Mouse (Mus musculus) kidney, postnatal 0 days (tissue): ENCODE data around the gene Utrn. TPM values are rescaled to one million over a fixed set of nuclear protein-coding genes. Genes with fewer than 3 reads are reported as not detected.

Experiments used
- ATAC-seq: fragments of 200-750 bp; cut with Nextera tagmentation; replicated peaks from 2 replicates; pipeline ENCODE4 v1.8.0; 2017; ENCODE audit warnings: low read depth, moderate number of reproducible peaks, moderate TSS enrichment, moderate library complexity; ENCODE audit not compliant: low FRiP score
- DNase-seq: peaks from one replicate; pipeline ENCODE4 v3.0.0-alpha.2; 2016; ENCODE audit warnings: low spot score
- H3K27ac ChIP-seq: fragments of 300-500 bp; sonication (generic); 2 replicates; pipeline ENCODE4 v1.5.1; 2014; ENCODE audit warnings: mild to moderate bottlenecking
- H3K27me3 ChIP-seq: fragments of 300-500 bp; sonication (generic); 2 replicates; pipeline ENCODE4 v1.6.1; 2014; ENCODE audit warnings: low read length, mixed read lengths; ENCODE audit not compliant: insufficient read depth
- H3K36me3 ChIP-seq: fragments of 300-500 bp; sonication (generic); 2 replicates; pipeline ENCODE4 v1.6.1; 2014; ENCODE audit warnings: low read length, mixed read lengths; ENCODE audit not compliant: insufficient read depth
- H3K4me1 ChIP-seq: fragments of 300-500 bp; sonication (generic); replicated peaks from 2 replicates; pipeline ENCODE4 v1.6.1; 2014; ENCODE audit warnings: antibody characterized with exemption, low read length, mixed read lengths; ENCODE audit not compliant: insufficient read depth
- H3K4me2 ChIP-seq: fragments of 300-500 bp; sonication (generic); 2 replicates; pipeline ENCODE4 v1.6.1; 2014; ENCODE audit warnings: mild to moderate bottlenecking, low read length, moderate library complexity, mixed read lengths
- H3K4me3 ChIP-seq: fragments of 300-500 bp; sonication (generic); replicated peaks from 2 replicates; pipeline ENCODE4 v1.5.1; 2014; ENCODE audit warnings: low read depth, low read length
- H3K9ac ChIP-seq: fragments of 300-500 bp; sonication (generic); 2 replicates; pipeline ENCODE4 v1.6.1; 2014; ENCODE audit warnings: low read depth, low read length
- H3K9me3 ChIP-seq: fragments of 300-500 bp; sonication (generic); replicated peaks from 2 replicates; pipeline ENCODE4 v1.6.1; 2016; ENCODE audit warnings: low read length, inconsistent platforms, mixed read lengths
- CTCF ChIP-seq: IDR thresholded peaks from 2 replicates; pipeline ENCODE4 v1.5.1; 2016; ENCODE audit warnings: antibody characterized with exemption, low read depth, mild to moderate bottlenecking, moderate library complexity
- WGBS: fragments of 180-500 bp; shearing (Covaris S2); extraction: QIAGEN DNeasy Blood & Tissue Kit; methylation state at CpG from one replicate; pipeline ENCODE4 v1.1.7; 2014; 5-methylcytosine and 5-hydroxymethylcytosine counted together
- polyA plus RNA-seq: library from polyadenylated mRNA; unstranded; fragments of >200 nt; fragmentation: Nextera tagmentation; extraction: Ambion mirVana; gene quantifications from 2 replicates; pipeline ENCODE4 v1.2.1, GENCODE M21; 2015

The Utrn gene
- polyA plus RNA-seq, 1 experiment from 2014 or later: 59.0 TPM

DNA sequence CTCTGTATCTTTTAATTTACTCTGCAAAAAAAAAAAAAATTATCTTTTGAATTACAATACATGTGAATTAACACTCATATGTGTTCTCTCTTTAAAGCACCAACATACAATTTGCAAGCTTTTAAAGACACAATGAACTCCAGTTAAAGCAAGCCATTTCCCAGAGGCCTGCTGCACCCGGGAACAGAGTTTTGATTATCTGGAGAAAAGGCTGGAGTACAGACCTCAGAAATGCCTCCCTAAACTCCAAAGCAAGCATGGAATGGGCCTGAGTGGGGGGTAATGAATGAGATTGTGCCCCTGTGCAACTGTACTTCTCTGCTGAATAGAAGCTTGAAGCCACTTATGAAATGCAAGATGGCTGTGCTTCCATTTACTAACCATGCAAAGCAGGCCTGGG is 281.8 kb downstream of the Utrn start:
- Histone ChIP-seq H3K4me1 (no peaks in the 10 kb centered on the region), H3K36me3 (no peaks in the 10 kb centered on the region), H3K4me2 (no peak overlapping the region), H3K9ac (no peak overlapping the region), H3K9me3 (no peaks in the 10 kb centered on the region), H3K27me3 (no peaks in the 10 kb centered on the region), H3K27ac (no peak overlapping the region), H3K4me3 (no peak overlapping the region)
- DNase-seq: no peak
- WGBS: 100% methylated on average over 1 of the region's 1 CpGs
- no peak for ATAC-seq
- TF ChIP-seq CTCF: no peak

DNA sequence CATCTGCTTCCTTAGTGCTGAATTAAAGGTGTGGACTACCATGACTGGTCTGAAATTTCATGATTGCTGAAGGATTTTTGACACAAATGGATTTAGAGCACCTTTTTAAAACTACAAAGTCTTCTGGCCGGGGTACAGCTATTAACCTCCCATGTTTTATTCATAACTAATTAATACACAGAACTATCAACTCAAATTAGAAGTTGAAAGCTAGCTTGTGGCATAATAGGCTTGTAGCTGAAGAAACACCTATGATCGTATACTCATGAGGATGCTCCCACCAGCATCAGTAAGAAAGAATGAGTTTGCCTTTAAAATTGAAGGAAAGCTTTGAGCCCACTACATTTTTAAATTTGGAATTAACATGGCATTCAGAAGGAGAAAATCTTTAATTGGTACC is 282.3 kb downstream of the Utrn start:
- no peaks in the 10 kb centered on the region for H3K4me1 ChIP-seq
- WGBS: 95% methylated on average over 2 of the region's 2 CpGs
- no peak for DNase-seq
- TF ChIP-seq CTCF: no peak
- ATAC-seq: no peak
- H3K27ac ChIP-seq: no peak overlapping the region
- H3K9me3 ChIP-seq: no peaks in the 10 kb centered on the region
- H3K4me3 ChIP-seq: no peak overlapping the region
- H3K4me2 ChIP-seq: no peak overlapping the region
- no peaks in the 10 kb centered on the region for H3K27me3 ChIP-seq
- H3K36me3 ChIP-seq: no peaks in the 10 kb centered on the region
- H3K9ac ChIP-seq: no peak overlapping the region

DNA sequence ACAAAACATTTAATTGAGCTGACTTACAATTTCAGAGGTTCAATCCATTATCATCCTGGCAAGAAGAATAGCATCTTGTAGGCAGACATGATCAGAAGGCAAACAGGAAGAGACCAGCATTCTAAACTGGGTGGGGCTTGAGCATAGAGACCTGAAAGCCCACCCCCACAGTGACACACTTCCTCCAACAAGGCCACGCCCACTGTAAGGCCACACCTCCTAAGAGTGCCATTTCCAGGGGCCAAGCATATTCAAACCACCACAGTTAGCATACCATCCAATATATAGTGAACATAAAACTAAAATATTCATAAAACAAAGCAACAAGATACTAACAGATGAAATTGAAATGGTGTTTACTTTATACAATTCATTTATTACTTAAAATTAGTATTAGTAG is 283.0 kb downstream of the Utrn start:
- 79% methylated on average over 1 of the region's 1 CpGs for WGBS
- Histone ChIP-seq H3K36me3 (no peaks in the 10 kb centered on the region), H3K27me3 (no peaks in the 10 kb centered on the region), H3K4me1 (no peaks in the 10 kb centered on the region), H3K4me2 (no peak overlapping the region), H3K4me3 (no peak overlapping the region), H3K27ac (no peak overlapping the region), H3K9ac (no peak overlapping the region), H3K9me3 (no peaks in the 10 kb centered on the region)
- DNase-seq (no peak), ATAC-seq (no peak)
- no peak for TF ChIP-seq CTCF

DNA sequence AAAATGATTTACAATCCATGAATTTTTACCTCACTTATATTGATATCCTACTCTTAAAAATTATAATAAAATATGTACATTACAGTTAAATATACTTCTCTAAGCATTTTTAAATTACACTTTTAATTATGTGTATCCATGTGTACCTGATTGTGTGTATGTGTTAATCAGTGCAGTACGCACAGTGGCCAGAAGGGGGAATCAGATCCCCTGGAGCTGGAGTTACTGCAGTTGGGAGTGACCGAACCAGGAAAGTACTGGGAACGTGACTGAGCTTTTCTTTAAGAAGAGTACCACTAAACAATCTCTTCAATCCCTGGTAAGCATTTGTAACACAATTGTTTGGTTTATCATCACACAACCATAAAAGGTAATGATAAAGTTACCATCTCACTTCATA is 285.7 kb downstream of the Utrn start:
- no peak overlapping the region for H3K27ac ChIP-seq
- no peak overlapping the region for H3K4me2 ChIP-seq
- WGBS: 98% methylated on average over 3 of the region's 3 CpGs
- ATAC-seq: no peak
- H3K4me3 ChIP-seq: no peak overlapping the region
- no peaks in the 10 kb centered on the region for H3K27me3 ChIP-seq
- peak; percentile 15; the same call in 1 of the 2 replicates for TF ChIP-seq CTCF
- H3K36me3 ChIP-seq: no peaks in the 10 kb centered on the region
- no peak for DNase-seq
- H3K9ac ChIP-seq: no peak overlapping the region
- 0 out of 2 replicates have a peak, but pooled peaks cover 3% of the 10 kb centered on the region for H3K4me1 ChIP-seq
- no peaks in the 10 kb centered on the region for H3K9me3 ChIP-seq

DNA sequence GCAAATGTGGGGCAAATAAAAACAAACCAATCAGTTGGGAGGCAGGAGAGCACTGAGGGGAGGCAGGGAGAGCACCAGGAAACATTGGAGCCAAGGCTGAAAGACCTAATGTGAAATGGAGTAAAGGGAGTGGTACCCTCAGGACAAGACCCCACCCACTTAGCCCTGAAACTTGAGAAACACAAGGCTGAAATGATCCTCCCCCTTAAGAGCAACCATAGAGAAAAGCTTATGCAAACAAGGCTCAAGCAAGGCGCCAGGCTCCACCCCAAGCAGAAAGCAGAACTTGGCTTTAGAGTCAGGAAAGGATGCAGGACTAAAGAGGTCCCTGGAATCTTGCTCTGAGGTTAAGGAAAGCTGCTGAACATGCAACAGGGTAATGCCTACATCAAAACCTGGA is 290.1 kb downstream of the Utrn start:
- Histone ChIP-seq H3K27me3 (no peaks in the 10 kb centered on the region), H3K36me3 (no peaks in the 10 kb centered on the region), H3K4me3 (no peak overlapping the region), H3K4me1 (0 out of 2 replicates have a peak, but pooled peaks cover 3% of the 10 kb centered on the region), H3K9ac (no peak overlapping the region), H3K9me3 (no peaks in the 10 kb centered on the region), H3K4me2 (no peak overlapping the region), H3K27ac (no peak overlapping the region)
- WGBS: 30% methylated on average over 1 of the region's 1 CpGs
- DNase-seq: peak; percentile 90
- no peak for TF ChIP-seq CTCF
- peak; percentile 68 for ATAC-seq

DNA sequence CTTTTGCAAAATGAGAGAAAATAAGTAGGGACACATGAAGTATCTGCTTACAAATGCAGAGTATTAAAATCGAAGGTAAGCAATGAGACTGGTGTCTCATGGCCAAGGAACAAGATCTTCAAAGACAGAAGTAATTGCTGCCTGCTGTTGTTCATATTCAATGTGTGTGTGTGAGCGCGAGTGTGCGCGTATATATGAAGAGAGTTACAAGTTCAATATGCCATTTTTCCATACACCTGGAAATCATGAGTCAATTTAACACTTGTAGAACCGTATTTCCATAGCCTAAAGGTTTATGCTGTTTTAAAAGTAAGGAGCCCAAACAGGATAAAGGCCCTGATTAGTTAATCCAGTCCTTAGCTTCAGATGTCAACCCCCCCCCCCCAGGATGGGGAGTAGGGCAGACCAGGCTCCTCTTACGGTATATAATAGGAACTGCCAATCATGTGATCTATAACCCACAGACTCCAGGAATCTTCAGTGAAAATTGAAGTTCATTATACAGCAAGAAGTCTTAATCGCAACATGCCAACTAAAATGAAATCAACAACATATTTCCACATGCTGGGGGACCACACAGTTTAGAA is 293.2 kb downstream of the Utrn start:
- Histone ChIP-seq H3K4me3 (no peak overlapping the region), H3K27ac (no peak overlapping the region), H3K27me3 (no peaks in the 10 kb centered on the region), H3K4me1 (0 out of 2 replicates have a peak, but pooled peaks cover 3% of the 10 kb centered on the region), H3K4me2 (no peak overlapping the region), H3K36me3 (no peaks in the 10 kb centered on the region), H3K9me3 (no peaks in the 10 kb centered on the region), H3K9ac (no peak overlapping the region)
- no peak for TF ChIP-seq CTCF
- WGBS: 86% methylated on average over 8 of the region's 8 CpGs
- ATAC-seq (no peak), DNase-seq (no peak)

DNA sequence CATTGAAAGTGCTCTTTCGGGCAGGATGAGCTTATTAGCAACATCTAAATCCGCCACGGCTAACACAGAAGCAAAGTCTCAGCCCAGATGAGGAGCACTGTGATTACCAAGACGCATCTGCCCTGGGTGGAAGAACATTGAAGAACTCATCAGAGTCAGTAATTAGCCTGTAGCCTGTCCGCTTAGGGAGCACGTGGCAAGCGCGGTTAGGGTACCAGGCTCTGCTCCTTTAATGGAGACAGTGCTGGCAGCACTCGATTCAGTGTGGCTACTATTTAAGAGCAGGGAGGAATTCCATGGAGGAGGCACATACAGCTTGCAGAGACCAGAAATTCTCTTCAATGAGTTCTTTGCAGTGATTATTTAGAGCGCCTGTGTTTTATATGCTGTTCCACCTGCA is 294.4 kb downstream of the Utrn start:
- ATAC-seq (no peak), DNase-seq (no peak)
- Histone ChIP-seq H3K4me2 (no peak overlapping the region), H3K9me3 (no peaks in the 10 kb centered on the region), H3K36me3 (no peaks in the 10 kb centered on the region), H3K27me3 (no peaks in the 10 kb centered on the region), H3K27ac (no peak overlapping the region), H3K4me1 (0 out of 2 replicates have a peak, but pooled peaks cover 3% of the 10 kb centered on the region), H3K9ac (no peak overlapping the region), H3K4me3 (no peak overlapping the region)
- 81% methylated on average over 10 of the region's 10 CpGs for WGBS
- no peak for TF ChIP-seq CTCF
